Mouse (Mus musculus) ZHBTc4 (cell line): Measurements from ENCODE around the gene Dock1.

Experiments used
- DNase-seq: peaks from one replicate; pipeline ENCODE4 v3.0.0-alpha.2; 2011; ENCODE audit warnings: low read depth, low spot score

Dock1 gene

DNA sequence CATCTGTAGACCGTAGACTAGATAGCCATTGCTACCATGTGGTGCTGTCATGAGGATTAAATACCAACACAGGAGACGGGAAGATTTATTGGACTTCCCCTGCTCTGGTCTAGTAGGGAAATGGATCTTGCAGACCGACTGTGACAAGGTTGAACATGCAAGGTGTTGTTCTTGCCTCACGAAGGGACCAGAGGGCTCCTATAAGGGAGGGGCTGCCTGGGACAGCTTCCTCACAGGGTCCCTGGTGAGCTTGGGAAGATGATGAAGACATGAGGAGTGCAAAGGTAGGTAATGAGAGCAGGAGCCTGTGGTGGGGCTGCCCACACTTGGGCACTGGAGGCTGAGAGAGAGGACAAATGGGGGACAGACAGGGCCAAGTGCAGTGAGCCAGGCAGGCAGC, 25.0 kb downstream of the Dock1 start:
- DNase-seq: no peak

DNA sequence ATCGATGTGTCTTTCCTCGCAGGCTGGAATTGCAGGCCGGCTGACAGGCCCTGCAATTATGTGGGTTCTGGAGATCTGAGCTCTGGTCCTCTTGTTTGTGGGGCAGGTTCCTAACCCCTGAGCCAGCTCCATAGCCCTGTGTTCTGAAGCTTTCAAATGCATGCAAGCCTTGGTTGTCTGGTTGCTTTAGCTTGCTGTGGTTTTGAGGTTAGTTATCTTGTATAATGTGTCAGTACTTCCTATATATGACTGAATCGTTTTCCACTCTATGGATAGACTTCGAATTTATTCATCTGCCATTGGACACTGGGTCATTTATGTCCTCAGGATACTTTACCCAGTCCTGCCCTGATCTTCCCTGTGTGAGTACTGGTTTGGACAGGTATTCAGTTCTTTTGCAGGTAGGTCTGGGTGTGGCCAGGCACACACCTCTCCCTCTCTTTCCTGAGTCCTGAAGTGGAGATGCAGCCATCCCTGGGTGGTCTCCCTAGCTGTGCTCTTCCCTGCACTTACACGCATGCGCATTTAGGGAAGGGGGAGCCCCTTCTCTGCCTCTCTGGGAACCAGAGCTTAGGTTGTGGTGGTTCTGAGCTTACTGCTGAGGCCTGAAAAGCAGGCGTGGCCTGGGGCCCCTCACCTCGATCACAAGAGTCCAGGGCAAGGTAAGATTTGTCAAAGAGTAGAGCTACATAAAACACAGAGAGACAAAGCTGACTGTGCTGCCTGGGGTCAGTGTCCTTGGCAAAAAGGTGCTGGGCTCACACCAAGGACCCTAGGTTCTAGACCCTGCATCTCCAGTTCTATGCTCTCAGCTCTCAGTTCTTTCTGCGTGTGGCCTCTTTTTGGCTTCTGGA, 25.9 kb downstream of the Dock1 start:
- DNase-seq: peak; percentile 42

DNA sequence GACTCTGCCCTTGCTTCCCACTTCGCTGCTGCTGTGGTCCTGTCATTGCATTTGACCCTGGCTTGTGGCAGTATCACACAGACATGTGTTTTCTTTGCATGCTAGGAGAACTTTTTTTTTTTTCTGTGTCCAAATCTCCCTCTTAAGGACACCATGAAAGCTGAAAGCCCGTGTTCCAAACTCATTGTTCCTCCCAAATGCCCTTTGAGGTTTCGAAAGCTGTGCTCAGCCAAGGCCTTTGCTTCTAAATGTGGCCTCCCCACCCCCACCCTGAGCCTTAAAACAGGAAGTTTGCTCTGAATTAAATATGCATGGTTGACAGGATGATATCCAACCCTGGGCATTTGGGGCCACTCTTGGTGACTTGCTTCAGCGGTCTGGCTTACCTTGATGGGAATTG, 27.0 kb downstream of the Dock1 start:
- DNase-seq: peak; percentile 28

DNA sequence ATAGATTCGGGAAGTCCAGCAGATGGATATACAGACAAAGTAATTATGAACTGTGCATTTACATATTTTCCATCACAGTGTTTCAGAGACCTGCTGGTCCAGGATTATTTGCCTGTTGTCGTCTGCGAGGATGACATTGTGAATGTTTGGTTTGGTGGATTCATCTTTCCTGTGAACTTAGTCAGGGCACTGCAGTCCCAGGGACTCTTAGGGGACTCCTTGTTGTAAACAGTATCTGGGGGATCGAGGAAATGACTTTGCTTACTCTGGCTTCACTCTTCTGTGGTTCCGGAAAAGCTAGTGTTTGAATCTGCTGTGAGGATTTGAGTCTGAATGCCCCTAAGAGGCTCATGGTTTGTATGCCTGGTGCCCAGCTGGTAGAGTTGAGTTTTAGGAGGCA, 27.8 kb downstream of the Dock1 start:
- DNase-seq: no peak

DNA sequence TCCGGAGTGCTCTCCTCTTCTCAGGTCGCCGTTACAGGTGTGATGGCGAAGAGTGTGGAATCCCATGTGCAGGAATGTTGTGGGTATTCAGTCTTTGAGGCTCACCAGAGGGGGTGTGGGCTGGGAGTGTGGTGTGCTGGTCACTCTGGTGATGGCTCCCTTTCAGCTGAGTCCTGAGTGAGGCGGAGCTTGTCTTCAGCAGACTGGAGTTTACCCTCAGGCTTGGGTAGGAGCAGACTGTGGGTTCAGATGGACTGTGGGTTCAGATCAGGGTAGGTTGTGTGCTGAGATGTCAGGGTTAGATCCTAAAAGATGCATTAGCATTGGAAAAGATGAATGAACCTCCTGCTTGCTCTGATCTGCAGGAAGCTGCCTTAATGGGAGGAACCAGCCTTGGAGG, 29.5 kb downstream of the Dock1 start:
- peak; percentile 70 for DNase-seq

DNA sequence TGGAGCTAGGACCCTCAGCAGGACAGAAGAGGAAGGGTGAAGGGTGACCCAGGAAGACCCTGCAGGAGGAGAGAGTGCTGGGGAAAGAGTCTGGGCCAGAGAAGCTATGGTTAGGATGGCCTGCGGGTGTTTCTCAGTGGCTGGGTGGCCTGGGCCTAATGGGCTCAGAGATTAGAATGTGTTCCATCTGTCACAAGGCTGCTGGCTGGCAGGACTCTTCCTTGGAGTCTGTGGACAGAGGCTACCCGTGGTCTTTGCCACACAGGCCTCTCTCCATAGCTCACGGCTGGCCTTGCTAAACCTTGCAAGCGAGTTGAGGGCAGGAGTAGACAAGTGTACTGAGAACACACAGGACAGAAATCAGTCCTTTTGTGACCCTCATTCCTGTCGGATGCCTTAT, 32.0 kb downstream of the Dock1 start:
- DNase-seq: no peak

DNA sequence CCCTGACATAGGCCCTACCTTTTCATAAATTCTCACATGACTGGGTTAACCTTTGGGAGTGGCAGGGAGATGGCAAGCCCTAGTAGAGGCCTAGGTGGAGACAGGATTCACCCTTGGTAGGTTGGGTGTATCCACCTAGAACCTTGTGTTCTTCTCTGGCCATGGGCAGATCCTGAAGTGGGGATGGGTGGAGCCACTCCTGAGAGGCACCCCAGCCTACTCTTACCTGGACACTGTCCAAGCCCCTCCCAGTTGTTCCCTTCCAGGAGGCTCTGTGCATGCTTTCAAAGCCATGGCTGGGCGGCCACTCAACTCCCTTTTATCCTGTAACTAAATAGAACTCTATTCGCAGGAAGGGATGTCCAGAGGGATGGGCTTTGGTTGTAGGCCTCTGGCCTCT, 33.2 kb downstream of the Dock1 start:
- no peak for DNase-seq

DNA sequence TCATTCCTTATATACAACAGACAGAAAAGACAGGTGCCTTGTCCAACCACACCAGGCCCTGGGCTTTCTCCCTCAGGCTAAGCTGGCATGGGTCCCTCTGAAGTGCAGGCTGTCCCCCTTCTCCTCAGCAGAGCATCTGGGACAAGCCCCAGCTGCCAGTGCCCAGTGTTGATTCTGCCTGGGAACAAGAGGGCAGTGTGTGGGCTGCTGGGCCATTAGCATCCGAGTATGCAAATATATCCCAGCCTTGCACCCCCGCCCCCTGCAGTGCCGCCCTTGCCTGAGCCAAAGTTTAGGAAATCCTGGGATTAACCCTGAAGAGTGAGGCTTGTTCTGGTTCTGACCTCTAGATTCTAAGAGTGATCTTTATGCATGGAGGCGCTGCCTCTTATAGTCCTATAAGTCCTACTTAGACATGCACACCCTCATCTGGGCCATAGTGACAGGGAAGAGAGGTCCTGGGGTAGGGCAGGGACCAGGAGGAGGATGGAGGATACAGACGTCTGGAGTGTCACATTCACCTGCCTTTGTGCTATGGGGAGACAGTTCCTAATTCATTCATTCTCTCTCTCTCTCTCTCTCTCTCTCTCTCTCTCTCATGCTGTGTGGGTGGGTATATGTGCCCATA, 38.9 kb downstream of the Dock1 start:
- no peak for DNase-seq

DNA sequence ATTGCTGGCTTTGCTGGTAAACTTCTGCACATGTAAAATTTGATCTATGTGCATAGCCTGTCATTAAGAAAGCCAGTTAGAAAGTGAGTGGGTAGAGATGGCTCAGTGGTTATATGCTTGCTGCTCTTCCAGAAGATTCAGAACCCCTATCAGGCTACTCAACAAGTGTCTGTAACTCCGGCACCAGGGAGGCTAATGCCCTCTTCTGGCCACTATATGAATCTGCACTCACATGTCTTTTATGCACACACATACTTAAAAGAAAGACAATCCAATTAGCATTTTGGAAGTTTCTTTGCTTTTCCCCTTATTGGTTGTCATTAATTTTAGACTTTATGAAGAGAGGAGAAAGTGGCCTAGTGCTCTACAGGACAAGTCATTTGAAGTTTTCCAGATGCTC, 41.1 kb downstream of the Dock1 start:
- DNase-seq: peak; percentile 56

DNA sequence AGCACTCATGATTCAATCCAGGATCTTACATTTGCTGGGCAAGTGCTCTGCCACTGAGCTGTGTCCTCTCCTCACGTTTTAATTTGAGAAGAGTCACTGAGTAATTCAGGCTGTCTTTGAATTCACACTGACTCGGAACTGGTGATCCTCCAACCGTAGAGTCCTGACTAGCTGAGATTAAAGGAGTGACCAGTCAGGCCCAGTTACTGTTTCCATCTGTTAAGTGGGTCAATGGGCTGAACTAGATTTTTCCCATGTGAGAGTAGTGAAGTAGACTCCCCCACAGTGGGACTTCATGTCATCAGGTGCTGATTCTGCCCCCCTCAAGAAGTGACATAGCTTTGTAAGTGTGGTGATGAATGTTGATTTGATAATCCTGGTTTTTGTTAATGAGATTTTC, 49.0 kb downstream of the Dock1 start:
- no peak for DNase-seq

DNA sequence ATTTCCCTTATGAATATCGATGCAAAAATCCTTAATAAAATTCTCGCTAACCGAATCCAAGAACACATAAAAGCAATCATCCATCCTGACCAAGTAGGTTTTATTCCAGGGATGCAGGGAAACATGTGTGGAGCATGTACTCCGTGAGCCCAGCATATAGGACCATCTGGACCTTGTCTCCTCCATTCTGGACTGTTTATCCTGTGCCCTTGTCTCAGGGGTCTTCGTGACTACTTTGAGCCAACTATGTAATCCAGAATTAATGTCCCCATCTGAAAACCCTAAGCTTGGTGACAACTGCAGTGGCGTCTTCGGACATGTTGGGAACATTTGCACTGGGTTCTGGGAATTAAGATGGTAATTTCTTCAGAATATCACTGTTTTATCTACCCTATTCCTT, 51.9 kb downstream of the Dock1 start:
- DNase-seq: no peak

DNA sequence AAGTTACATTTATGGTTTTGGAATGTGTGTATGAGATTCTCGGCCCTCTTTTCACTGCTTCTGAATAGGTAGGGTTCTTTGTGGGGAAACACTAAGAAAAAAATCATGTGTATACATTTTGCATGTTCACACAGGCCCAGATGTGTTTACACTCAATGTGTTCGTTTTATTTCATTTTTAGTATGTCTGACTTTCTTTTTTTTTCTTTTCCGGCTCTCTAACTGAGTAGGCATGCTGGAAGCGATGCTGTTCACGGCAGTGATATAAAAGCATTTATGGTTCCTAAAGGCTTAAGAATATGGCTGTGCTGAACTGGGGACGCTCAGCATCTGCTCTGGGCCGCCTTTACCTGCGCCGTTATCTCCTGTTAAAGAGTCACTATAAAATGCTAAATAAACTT, 52.5 kb downstream of the Dock1 start:
- no peak for DNase-seq

DNA sequence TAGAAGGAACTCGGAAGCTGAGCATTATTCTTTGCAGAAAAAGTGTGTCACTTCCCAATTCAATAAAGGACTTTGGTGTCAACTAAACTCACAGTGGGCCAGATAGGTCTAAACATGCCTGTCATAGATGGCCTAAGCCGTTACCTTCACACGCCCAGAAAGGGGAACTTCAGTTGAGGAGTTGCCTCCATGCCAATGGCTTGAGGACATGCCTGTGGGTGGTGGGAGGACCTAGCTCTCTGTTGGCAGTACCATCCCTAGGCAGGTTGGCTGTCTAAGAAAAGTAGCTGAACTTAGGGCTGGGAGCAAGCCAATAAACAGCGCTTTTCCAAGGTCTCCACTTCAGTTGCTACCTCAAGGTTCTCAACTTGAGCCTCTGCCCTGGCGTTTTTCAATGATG, 53.1 kb downstream of the Dock1 start:
- DNase-seq: no peak

DNA sequence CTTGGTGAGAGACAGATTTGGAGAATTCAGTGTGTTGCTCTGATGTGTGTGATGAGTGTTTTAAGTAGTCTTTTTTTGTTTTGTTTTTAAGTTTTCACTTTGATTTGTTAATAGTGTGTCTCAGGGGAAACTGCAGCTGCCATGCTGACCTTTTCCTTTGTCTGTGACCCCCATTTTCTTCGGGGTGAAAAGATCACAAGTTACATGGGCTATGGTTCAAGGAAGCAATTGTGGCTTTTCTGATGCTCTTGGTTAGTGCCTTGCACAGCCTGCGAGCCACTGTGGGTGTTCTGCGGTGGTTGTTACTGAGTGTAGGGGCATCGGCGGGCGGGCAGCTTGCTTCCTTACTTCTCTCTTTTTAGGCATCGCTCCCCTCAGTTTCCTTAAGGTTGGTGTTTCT, 54.4 kb downstream of the Dock1 start:
- no peak for DNase-seq

DNA sequence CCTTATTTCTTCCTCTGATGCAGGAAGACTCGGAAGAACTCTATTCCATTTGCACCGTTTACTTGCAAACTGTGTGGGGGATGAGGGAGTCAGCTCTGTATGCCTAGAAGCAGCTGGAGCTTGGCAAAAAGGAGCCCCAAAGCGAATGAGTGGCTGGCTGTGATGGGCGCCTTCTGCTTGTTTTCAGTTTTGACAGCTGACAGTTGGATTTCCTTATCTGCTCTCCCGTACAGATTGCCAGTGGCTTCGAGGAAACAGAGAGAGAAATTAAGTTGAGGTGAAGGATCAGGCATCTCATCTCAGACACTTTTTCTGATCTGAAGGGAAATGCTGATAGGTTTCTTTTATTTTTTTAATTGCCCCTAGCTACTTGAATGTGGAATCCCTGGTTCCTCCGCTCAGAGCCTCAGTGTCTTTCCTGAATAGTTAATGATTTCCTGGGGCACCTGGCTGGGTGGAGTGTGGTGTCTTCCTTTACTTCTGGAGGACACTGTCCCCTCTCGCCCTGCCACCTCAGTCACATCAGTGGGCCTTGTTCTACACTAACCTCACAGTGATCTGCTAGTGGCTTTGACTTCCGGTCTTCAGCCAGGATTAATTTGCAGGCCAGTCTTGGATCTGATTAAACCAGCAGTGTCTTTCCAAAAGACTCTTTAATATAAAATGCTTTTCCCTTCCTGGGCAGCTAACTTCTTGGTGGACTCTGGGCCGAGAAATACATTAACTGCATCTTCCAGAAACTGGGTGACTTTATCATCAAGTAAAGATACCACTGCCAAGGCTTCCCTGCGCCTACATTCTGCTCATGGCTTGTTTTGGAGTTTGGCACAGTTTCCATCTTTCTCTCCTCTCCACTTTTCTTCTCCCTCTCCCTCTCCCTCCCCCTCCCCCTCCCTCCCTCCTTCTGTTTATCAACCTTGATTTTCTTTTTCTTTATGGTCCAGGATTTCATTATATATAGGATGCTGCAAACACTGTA, 55.4 kb downstream of the Dock1 start:
- peak; percentile 16 for DNase-seq

DNA sequence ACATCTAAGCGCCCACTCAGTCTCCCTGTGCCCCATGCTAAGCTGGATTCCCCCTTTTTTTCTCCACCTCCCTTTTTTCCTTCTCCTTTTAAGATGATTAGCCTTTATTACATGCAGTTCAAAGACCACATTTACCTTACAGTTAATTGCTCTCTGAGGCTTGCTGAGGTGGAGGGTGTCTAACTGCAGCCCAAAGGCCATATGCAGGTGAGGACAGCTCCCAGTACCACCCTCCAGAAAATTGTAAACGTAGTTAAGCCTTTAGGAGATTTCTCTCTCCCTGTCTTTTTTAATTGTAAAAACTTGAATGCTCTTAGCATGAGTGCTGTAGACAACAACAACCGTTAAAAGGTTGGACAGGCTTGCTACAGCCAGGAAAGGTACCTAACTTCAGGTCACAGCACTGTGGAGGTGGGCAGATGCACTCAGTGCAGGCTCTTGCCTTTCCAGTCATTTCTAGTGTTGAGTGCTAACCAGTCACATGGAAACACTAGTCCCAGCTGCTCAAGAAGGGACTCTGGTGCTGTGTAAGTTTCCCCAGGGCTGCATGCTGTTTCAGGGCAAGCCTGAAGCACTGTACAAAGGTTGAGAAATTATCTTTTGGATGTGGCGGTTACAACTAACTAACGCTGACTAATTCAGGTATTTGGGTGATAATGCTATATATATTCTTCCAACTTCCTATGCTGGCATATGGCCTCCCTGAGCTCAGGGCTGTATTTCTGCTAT, 56.2 kb downstream of the Dock1 start:
- no peak for DNase-seq

DNA sequence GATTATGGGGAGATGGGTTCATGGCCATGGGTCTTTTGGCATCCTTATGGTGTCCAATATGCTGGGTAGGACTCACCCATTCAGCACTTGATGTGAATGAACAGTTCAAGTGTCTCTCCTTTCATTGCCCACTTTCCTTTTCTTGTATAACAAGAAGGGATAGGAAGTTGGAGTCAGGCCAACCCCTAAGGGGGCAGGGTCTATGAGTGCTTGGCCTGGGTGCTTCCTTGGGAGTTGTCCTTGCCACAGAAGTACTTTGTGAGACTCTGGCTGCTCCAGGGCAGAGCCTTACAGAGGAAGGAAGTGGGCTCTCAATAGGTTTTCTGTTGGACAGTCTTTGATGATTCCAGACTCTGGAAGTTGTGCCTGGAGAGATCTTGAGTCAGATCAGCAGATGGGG, 58.9 kb downstream of the Dock1 start:
- DNase-seq: peak; percentile 47

DNA sequence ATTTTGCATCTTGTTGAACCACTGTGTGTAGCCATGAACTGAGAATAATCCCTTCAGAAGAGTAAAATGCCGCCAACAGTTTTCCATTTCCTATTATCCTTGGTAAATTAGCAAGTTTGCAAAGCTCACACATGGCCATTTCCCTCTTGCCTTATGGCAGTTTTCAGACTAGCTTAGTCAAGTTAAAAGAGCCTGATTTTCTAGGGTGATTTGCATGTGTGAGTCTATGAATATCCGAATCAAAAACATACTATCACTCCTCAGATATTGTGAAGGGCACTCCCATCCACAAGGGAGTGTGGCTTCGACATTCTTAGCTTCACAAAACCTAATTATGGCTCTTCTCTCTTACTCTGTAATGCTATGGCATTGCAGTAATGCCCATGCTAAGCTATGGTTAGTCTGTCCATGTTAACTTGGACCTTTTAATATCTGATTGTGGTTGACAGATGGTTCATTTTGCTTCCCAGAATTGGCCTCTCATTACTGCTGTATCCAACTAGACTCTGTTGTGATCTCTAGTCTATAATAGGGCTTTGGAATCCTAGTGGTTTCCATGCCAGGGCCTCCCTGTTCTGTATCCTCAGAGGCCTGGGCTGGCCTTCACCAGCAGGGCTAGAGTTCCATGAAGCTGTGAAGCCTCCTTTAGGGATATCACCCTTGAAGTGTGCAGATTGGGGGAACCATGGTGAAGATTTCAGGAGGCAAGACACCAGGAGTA, 60.1 kb downstream of the Dock1 start:
- no peak for DNase-seq

DNA sequence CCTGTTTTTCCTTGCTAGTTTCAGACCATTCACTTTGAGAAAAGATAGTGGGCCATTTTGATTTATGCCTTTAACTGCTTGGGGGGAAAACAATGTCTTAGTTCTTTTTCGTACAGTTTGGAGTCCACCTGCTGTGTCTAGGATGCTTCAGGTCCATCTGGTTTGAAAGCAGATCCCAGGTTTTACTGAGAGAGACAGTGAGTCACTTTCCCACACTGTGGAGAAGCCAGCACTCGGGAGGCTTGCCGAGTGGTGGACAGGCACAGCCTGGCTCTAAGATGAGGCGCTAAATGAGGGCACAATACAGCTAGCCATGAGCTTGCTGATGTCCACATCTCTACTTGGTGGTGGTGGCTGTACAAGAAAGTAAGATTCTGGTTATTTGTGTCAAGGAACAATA, 76.6 kb downstream of the Dock1 start:
- DNase-seq: no peak

DNA sequence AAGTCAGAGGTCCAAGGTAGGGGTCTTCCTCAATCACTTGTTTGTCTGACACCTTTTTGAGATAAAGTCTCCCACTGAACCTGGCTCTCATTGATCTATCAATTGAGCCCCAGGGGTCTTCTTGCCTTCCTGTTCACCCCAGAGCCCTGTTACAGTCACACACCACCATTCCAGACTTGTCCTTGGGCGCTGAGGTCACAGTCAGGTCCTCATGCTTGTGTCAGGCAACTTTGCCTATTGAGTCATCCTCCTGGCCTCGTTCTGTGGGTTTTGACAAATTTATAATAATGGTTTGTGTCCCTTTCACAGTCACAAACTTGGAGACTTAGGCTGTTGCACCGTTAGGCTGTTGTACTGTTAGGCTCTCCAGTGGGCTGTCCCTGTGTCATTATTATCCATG, 77.9 kb downstream of the Dock1 start:
- no peak for DNase-seq

DNA sequence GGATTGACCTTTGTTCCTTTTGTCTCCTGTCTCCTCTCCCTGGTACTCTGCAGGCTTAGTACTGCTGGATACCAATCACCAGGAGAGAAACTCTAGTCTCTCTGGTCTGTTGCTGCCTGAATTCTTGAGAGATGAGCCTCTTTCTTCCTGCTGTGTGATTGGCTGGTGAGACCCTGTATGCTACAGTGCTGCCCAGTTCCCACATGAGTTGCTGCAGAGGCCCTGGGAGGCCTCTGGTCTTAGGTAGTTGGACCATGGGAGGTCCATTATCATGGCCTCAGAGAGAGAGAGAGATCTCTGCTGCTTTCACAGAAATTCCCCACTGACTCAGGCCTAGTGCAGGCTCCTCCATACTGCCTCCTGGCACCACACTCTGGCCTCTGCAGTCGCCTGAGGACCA, 79.2 kb downstream of the Dock1 start:
- DNase-seq: no peak
